Mouse (Mus musculus): ENCODE measurements around the gene Wnk2.

- TF ChIP-seq POLR2A (IDR thresholded peaks at IDR 0.05; ENCODE audit: insufficient read length, low read depth): no peak
- no peak for TF ChIP-seq MYOG (IDR thresholded peaks at IDR 0.05; ENCODE audit: control insufficient read depth in 1 of 3, insufficient read depth in 1 of 3, insufficient read length in 2 of 3, low read depth in 2 of 3)
- no peak for TF ChIP-seq USF1 (IDR thresholded peaks at IDR 0.05; ENCODE audit: low read depth)
- no peak for TF ChIP-seq MAX (IDR thresholded peaks at IDR 0.05; ENCODE audit: low read depth)
- no peak for TF ChIP-seq E2F4 (IDR thresholded peaks at IDR 0.05; ENCODE audit: insufficient read depth)
- no peak for TF ChIP-seq MYOD1 (IDR thresholded peaks at IDR 0.05; ENCODE audit: control insufficient read depth in 1 of 3, insufficient read length in 2 of 3, low read depth in 2 of 3)
These were observed 76.0 kb downstream of the Wnk2 start for GRCm38 (mm10) chr13:49071861-49072260.
